Mouse (Mus musculus) lung, embryonic 14.5 days (tissue): ENCODE measurements around the gene Runx2. TPM values are rescaled to one million over a fixed set of nuclear protein-coding genes. Genes with fewer than 3 reads are reported as not detected.

ENCODE experiments used
- ATAC-seq: fragments of 200-750 bp; cut with Nextera tagmentation; 2 replicates; pipeline ENCODE4 v1.8.0; 2017; ENCODE audit warnings: mild to moderate bottlenecking, moderate TSS enrichment, moderate library complexity; ENCODE audit not compliant: insufficient read depth
- DNase-seq: peaks from one replicate; pipeline ENCODE4 v3.0.0-alpha.2; 2015
- H3K27ac ChIP-seq: fragments of 300-500 bp; sonication (generic); 2 replicates; pipeline ENCODE4 v1.5.1; 2014; ENCODE audit warnings: low read depth, mild to moderate bottlenecking, moderate library complexity
- H3K27me3 ChIP-seq: fragments of 300-500 bp; sonication (generic); 2 replicates; pipeline ENCODE4 v1.6.1; 2014; ENCODE audit warnings: low read length, control low read depth; ENCODE audit not compliant: insufficient read depth
- H3K36me3 ChIP-seq: fragments of 300-500 bp; sonication (generic); 2 replicates; pipeline ENCODE4 v1.6.1; 2014; ENCODE audit warnings: control low read depth; ENCODE audit not compliant: insufficient read depth
- H3K4me1 ChIP-seq: fragments of 300-500 bp; sonication (generic); 2 replicates; pipeline ENCODE4 v1.6.1; 2014; ENCODE audit warnings: antibody characterized with exemption, control low read depth; ENCODE audit not compliant: insufficient read depth
- H3K4me2 ChIP-seq: fragments of 300-500 bp; sonication (generic); 2 replicates; pipeline ENCODE4 v1.6.1; 2014; ENCODE audit warnings: mild to moderate bottlenecking
- H3K4me3 ChIP-seq: fragments of 300-500 bp; sonication (generic); 2 replicates; pipeline ENCODE4 v1.5.1; 2014; ENCODE audit warnings: low read depth, low read length
- H3K9ac ChIP-seq: fragments of 300-500 bp; sonication (generic); 2 replicates; pipeline ENCODE4 v1.6.1; 2014
- H3K9me3 ChIP-seq: fragments of 300-500 bp; sonication (generic); 2 replicates; pipeline ENCODE4 v1.6.1; 2016; ENCODE audit warnings: low read depth, low read length, control low read depth
- CTCF ChIP-seq: IDR thresholded peaks from 2 replicates; pipeline ENCODE4 v1.5.1; 2016; ENCODE audit warnings: antibody characterized with exemption, low read depth
- WGBS: fragments of 180-500 bp; shearing (Covaris S2); extraction: QIAGEN DNeasy Blood & Tissue Kit; methylation state at CpG from one replicate; pipeline ENCODE4 v1.1.7; 2014; 5-methylcytosine and 5-hydroxymethylcytosine counted together
- polyA plus RNA-seq: library from polyadenylated mRNA; unstranded; fragments of >200 nt; fragmentation: Nextera tagmentation; extraction: Ambion mirVana; gene quantifications from 2 replicates; pipeline ENCODE4 v1.2.1, GENCODE M21; 2014

The Runx2 gene
- polyA plus RNA-seq, 1 experiment from 2014 or later = 1.3 TPM

- no peak for TF ChIP-seq CTCF
- Histone ChIP-seq H3K4me2 (no peak overlapping the region), H3K9ac (no peak overlapping the region), H3K4me3 (no peak overlapping the region), H3K9me3 (no peaks in the 10 kb centered on the region), H3K36me3 (no peaks in the 10 kb centered on the region), H3K27me3 (no peaks in the 10 kb centered on the region), H3K4me1 (no peaks in the 10 kb centered on the region), H3K27ac (no peak overlapping the region)
- DNase-seq (no peak), ATAC-seq (no peak)
- 56% methylated on average over 1 of the region's 1 CpGs for WGBS
These were observed 151.4 kb downstream of the Runx2 start for GRCm38 (mm10) chr17:44663208-44663607.

- 85% methylated on average over 6 of the region's 6 CpGs for WGBS
- Histone ChIP-seq H3K27me3 (no peaks in the 10 kb centered on the region), H3K9ac (no peak overlapping the region), H3K4me3 (no peak overlapping the region), H3K4me2 (no peak overlapping the region), H3K4me1 (no peaks in the 10 kb centered on the region), H3K36me3 (no peaks in the 10 kb centered on the region), H3K9me3 (no peaks in the 10 kb centered on the region), H3K27ac (no peak overlapping the region)
- TF ChIP-seq CTCF = no peak
- no peak for DNase-seq
- no peak for ATAC-seq
These were observed 152.4 kb downstream of the Runx2 start for GRCm38 (mm10) chr17:44662080-44662706.

- no peak for DNase-seq
- Histone ChIP-seq H3K9me3 (no peaks in the 10 kb centered on the region), H3K27me3 (no peaks in the 10 kb centered on the region), H3K27ac (no peak overlapping the region), H3K4me3 (no peak overlapping the region), H3K9ac (no peak overlapping the region), H3K4me2 (no peak overlapping the region), H3K36me3 (no peaks in the 10 kb centered on the region), H3K4me1 (no peaks in the 10 kb centered on the region)
- ATAC-seq = no peak
- no peak for TF ChIP-seq CTCF
- 63% methylated on average over 7 of the region's 7 CpGs for WGBS
These were observed 154.3 kb downstream of the Runx2 start for GRCm38 (mm10) chr17:44660121-44660806.

- Histone ChIP-seq H3K9ac (no peak overlapping the region), H3K27ac (no peak overlapping the region), H3K4me1 (no peaks in the 10 kb centered on the region), H3K36me3 (no peaks in the 10 kb centered on the region), H3K4me2 (no peak overlapping the region), H3K9me3 (no peaks in the 10 kb centered on the region), H3K27me3 (no peaks in the 10 kb centered on the region), H3K4me3 (no peak overlapping the region)
- DNase-seq = no peak
- no peak for TF ChIP-seq CTCF
- no peak for ATAC-seq
- WGBS = 79% methylated on average over 4 of the region's 4 CpGs
These were observed 160.1 kb downstream of the Runx2 start for GRCm38 (mm10) chr17:44654503-44654902.

GRCm38 (mm10) chr17:44653081-44653480 is 161.5 kb downstream of the Runx2 start:
- no peak for ATAC-seq
- no peaks in the 10 kb centered on the region for H3K27me3 ChIP-seq
- no peak overlapping the region for H3K4me3 ChIP-seq
- DNase-seq = no peak
- H3K36me3 ChIP-seq = no peaks in the 10 kb centered on the region
- WGBS = 76% methylated on average over 3 of the region's 3 CpGs
- H3K9me3 ChIP-seq = no peaks in the 10 kb centered on the region
- TF ChIP-seq CTCF = no peak
- no peak overlapping the region for H3K9ac ChIP-seq
- no peak overlapping the region for H3K27ac ChIP-seq
- H3K4me1 ChIP-seq = no peaks in the 10 kb centered on the region
- no peak overlapping the region for H3K4me2 ChIP-seq

GRCm38 (mm10) chr17:44652054-44652453 is 162.5 kb downstream of the Runx2 start:
- no peaks in the 10 kb centered on the region for H3K9me3 ChIP-seq
- no peak overlapping the region for H3K4me3 ChIP-seq
- no peak overlapping the region for H3K27ac ChIP-seq
- no peaks in the 10 kb centered on the region for H3K36me3 ChIP-seq
- no peaks in the 10 kb centered on the region for H3K27me3 ChIP-seq
- H3K4me2 ChIP-seq = no peak overlapping the region
- TF ChIP-seq CTCF = no peak
- DNase-seq = no peak
- no peak for ATAC-seq
- no peak overlapping the region for H3K9ac ChIP-seq
- WGBS = 89% methylated on average over 7 of the region's 7 CpGs
- no peaks in the 10 kb centered on the region for H3K4me1 ChIP-seq

- Histone ChIP-seq H3K9me3 (no peaks in the 10 kb centered on the region), H3K4me3 (no peak overlapping the region), H3K36me3 (no peaks in the 10 kb centered on the region), H3K9ac (no peak overlapping the region), H3K4me2 (no peak overlapping the region), H3K27ac (no peak overlapping the region), H3K4me1 (no peaks in the 10 kb centered on the region), H3K27me3 (no peaks in the 10 kb centered on the region)
- ATAC-seq (no peak), DNase-seq (no peak)
- no peak for TF ChIP-seq CTCF
- WGBS = 50% methylated on average over 8 of the region's 8 CpGs
These were observed 163.0 kb downstream of the Runx2 start for GRCm38 (mm10) chr17:44651613-44652012.
